Mouse (Mus musculus) heart, adult 2 months (tissue): Measurements from ENCODE around the gene Aldh3b2.

Source experiments
- CTCF ChIP-seq: fragments of 200-600 bp; IDR thresholded peaks from 2 replicates; pipeline ENCODE4 v1.8.1; 2022; ENCODE audit warnings: antibody characterized with exemption, mild to moderate bottlenecking, moderate library complexity
- POLR2A ChIP-seq: fragments of 200-500 bp; IDR thresholded peaks from 2 replicates; pipeline ENCODE4 v1.6.1; 2011; ENCODE audit warnings: mild to moderate bottlenecking, low read depth, low read length, control low read depth; ENCODE audit not compliant: insufficient read depth

- TF ChIP-seq CTCF (no peak), POLR2A (no peak)
These were observed 21.8 kb upstream of the Aldh3b2 start for GRCm38 (mm10) chr19:3950331-3950730.
